Mouse (Mus musculus) forebrain, postnatal 0 days (tissue): ENCODE measurements at regions not wholly inside any gene's neighbourhood (a gene's known extent, or its start where the extent isn't known, plus 50 kb on each side); places are given as distances from the start of the nearest gene placed in this dataset.

Experiments used
- ATAC-seq: fragments of 200-750 bp; cut with Nextera tagmentation; 2 replicates; pipeline ENCODE4 v1.8.0; 2017; ENCODE audit warnings: mild to moderate bottlenecking, moderate library complexity
- DNase-seq: peaks from one replicate; pipeline ENCODE4 v3.0.0-alpha.2; 2015
- H3K27ac ChIP-seq: fragments of 300-500 bp; sonication (generic); 2 replicates; pipeline ENCODE4 v1.5.1; 2014; ENCODE audit warnings: low read depth, mild to moderate bottlenecking, antibody characterized with exemption, low read length, moderate library complexity, mixed read lengths
- H3K27me3 ChIP-seq: fragments of 300-500 bp; sonication (generic); 2 replicates; pipeline ENCODE4 v1.6.1; 2014; ENCODE audit warnings: mild to moderate bottlenecking, low read length, mixed read lengths; ENCODE audit not compliant: insufficient read depth
- H3K36me3 ChIP-seq: fragments of 300-500 bp; sonication (generic); 2 replicates; pipeline ENCODE4 v1.6.1; 2014; ENCODE audit warnings: mild to moderate bottlenecking, moderate library complexity; ENCODE audit not compliant: insufficient read depth
- H3K4me1 ChIP-seq: fragments of 300-500 bp; sonication (generic); 2 replicates; pipeline ENCODE4 v1.6.1; 2014; ENCODE audit warnings: antibody characterized with exemption; ENCODE audit not compliant: insufficient read depth
- H3K4me2 ChIP-seq: fragments of 300-500 bp; sonication (generic); 2 replicates; pipeline ENCODE4 v1.6.1; 2014; ENCODE audit warnings: low read depth, mild to moderate bottlenecking, moderate library complexity
- H3K4me3 ChIP-seq: fragments of 300-500 bp; sonication (generic); 2 replicates; pipeline ENCODE4 v1.5.1; 2014; ENCODE audit warnings: low read depth, low read length, mixed read lengths
- H3K9ac ChIP-seq: fragments of 300-500 bp; sonication (generic); 2 replicates; pipeline ENCODE4 v1.6.1; 2014; ENCODE audit warnings: mild to moderate bottlenecking
- H3K9me3 ChIP-seq: fragments of 300-500 bp; sonication (generic); 2 replicates; pipeline ENCODE4 v1.6.1; 2016; ENCODE audit warnings: low read length
- CTCF ChIP-seq: sonication (generic); IDR thresholded peaks from 2 replicates; pipeline ENCODE4 v1.5.1; 2016; ENCODE audit warnings: antibody characterized with exemption, control low read depth, low read depth
- WGBS: fragments of 180-500 bp; shearing (Covaris S2); extraction: QIAGEN DNeasy Blood & Tissue Kit; methylation state at CpG from one replicate; pipeline ENCODE4 v1.1.7; 2014; 5-methylcytosine and 5-hydroxymethylcytosine counted together

- no peaks in the 10 kb centered on the region for H3K9me3 ChIP-seq
- H3K27me3 ChIP-seq: no peaks in the 10 kb centered on the region
- H3K9ac ChIP-seq: no peak overlapping the region
- no peak for TF ChIP-seq CTCF
- no peaks in the 10 kb centered on the region for H3K36me3 ChIP-seq
- 88% methylated on average over 6 of the region's 6 CpGs for WGBS
- no peak for ATAC-seq
- no peaks in the 10 kb centered on the region for H3K4me1 ChIP-seq
- no peak for DNase-seq
- no peak overlapping the region for H3K4me2 ChIP-seq
- no peak overlapping the region for H3K27ac ChIP-seq
- no peak overlapping the region for H3K4me3 ChIP-seq
These were observed 131.6 kb upstream of the Hdac4 start for GRCm38 (mm10) chr1:92327141-92327540.

GRCm38 (mm10) chr1:92325281-92325680 lies 129.8 kb upstream of the Hdac4 start:
- Histone ChIP-seq H3K27me3 (no peaks in the 10 kb centered on the region), H3K9ac (no peak overlapping the region), H3K36me3 (no peaks in the 10 kb centered on the region), H3K27ac (no peak overlapping the region), H3K4me2 (no peak overlapping the region), H3K4me3 (no peak overlapping the region), H3K9me3 (no peaks in the 10 kb centered on the region), H3K4me1 (no peaks in the 10 kb centered on the region)
- ATAC-seq (no peak), DNase-seq (no peak)
- WGBS: 91% methylated on average over 7 of the region's 7 CpGs
- no peak for TF ChIP-seq CTCF

GRCm38 (mm10) chr1:92324091-92324950 lies 128.8 kb upstream of the Hdac4 start:
- Histone ChIP-seq H3K4me3 (no peak overlapping the region), H3K4me2 (no peak overlapping the region), H3K27ac (no peak overlapping the region), H3K9ac (no peak overlapping the region), H3K4me1 (no peaks in the 10 kb centered on the region), H3K9me3 (no peaks in the 10 kb centered on the region), H3K27me3 (no peaks in the 10 kb centered on the region), H3K36me3 (no peaks in the 10 kb centered on the region)
- WGBS: 45% methylated on average over 14 of the region's 14 CpGs
- no peak for DNase-seq
- no peak for ATAC-seq
- no peak for TF ChIP-seq CTCF

- TF ChIP-seq CTCF: no peak
- Histone ChIP-seq H3K9me3 (no peaks in the 10 kb centered on the region), H3K9ac (no peak overlapping the region), H3K27me3 (no peaks in the 10 kb centered on the region), H3K4me2 (no peak overlapping the region), H3K4me3 (no peak overlapping the region), H3K4me1 (no peaks in the 10 kb centered on the region), H3K27ac (no peak overlapping the region), H3K36me3 (no peaks in the 10 kb centered on the region)
- ATAC-seq (no peak), DNase-seq (no peak)
- WGBS: 95% methylated on average over 4 of the region's 4 CpGs
These were observed 121.6 kb upstream of the Hdac4 start for GRCm38 (mm10) chr1:92317131-92317530.

- DNase-seq (peak; percentile 46), ATAC-seq (peak; percentile 87)
- WGBS: 26% methylated on average over 10 of the region's 10 CpGs
- Histone ChIP-seq H3K27ac (no peak overlapping the region), H3K36me3 (no peaks in the 10 kb centered on the region), H3K4me3 (no peak overlapping the region), H3K4me1 (no peaks in the 10 kb centered on the region), H3K4me2 (no peak overlapping the region), H3K9ac (no peak overlapping the region), H3K27me3 (no peaks in the 10 kb centered on the region), H3K9me3 (no peaks in the 10 kb centered on the region)
- no peak for TF ChIP-seq CTCF
These were observed 120.8 kb upstream of the Hdac4 start for GRCm38 (mm10) chr1:92316191-92316723.

- no peak overlapping the region for H3K27ac ChIP-seq
- H3K4me1 ChIP-seq: 0 out of 2 replicates have a peak, but pooled peaks cover 4% of the 10 kb centered on the region
- no peaks in the 10 kb centered on the region for H3K9me3 ChIP-seq
- no peak overlapping the region for H3K4me3 ChIP-seq
- no peak overlapping the region for H3K4me2 ChIP-seq
- TF ChIP-seq CTCF: no peak
- ATAC-seq: no peak
- DNase-seq: no peak
- 62% methylated on average over 16 of the region's 16 CpGs for WGBS
- H3K9ac ChIP-seq: no peak overlapping the region
- no peaks in the 10 kb centered on the region for H3K36me3 ChIP-seq
- H3K27me3 ChIP-seq: no peaks in the 10 kb centered on the region
These were observed 117.6 kb upstream of the Hdac4 start for GRCm38 (mm10) chr1:92313001-92313597.

- DNase-seq (peak; percentile 56), ATAC-seq (peak; percentile 66)
- H3K27ac ChIP-seq: no peak overlapping the region
- H3K9me3 ChIP-seq: no peaks in the 10 kb centered on the region
- H3K36me3 ChIP-seq: no peaks in the 10 kb centered on the region
- H3K4me2 ChIP-seq: no peak overlapping the region
- no peaks in the 10 kb centered on the region; the same call in 1 of the 2 replicates for H3K27me3 ChIP-seq
- 51% methylated on average over 2 of the region's 2 CpGs for WGBS
- no peak for TF ChIP-seq CTCF
- H3K9ac ChIP-seq: no peak overlapping the region
- H3K4me3 ChIP-seq: no peak overlapping the region
- H3K4me1 ChIP-seq: 0 out of 2 replicates have a peak, but pooled peaks cover 4% of the 10 kb centered on the region
These were observed 114.4 kb upstream of the Hdac4 start for GRCm38 (mm10) chr1:92309883-92310282.
